8 mouse cellular contexts compared by ENCODE assay signal in genomic region chr17:47593854-47594182, GRCm38 (mm10). TPM values are rescaled to one million over a fixed set of nuclear protein-coding genes. Genes with fewer than 3 reads are reported as not detected.
A peak's percentile ranks its signal among the peaks of the same experiment; 100 is the strongest.
DNase-seq lines count a peak whose midpoint lies in the region; ATAC-seq and TF ChIP-seq lines count a peak whose summit lies in the region.

No protein-coding gene starts in this region.

- no peak for TF ChIP-seq CTCF in spleen, adult 2 months (IDR thresholded peaks at IDR 0.05; ENCODE audit: extremely low read depth, insufficient read depth, insufficient read length, insufficient replicate concordance)

- peak overlapping the region; percentile 93 for H3K4me2 ChIP-seq in forebrain, embryonic 12.5 days
- peak overlapping the region; percentile 89 for H3K4me2 ChIP-seq in limb, embryonic 13.5 days (replicated peaks)
- peak overlapping the region; percentile 74 for H3K4me2 ChIP-seq in stomach, embryonic 14.5 days (replicated peaks; ENCODE audit: low read depth, low read length)

- TF ChIP-seq POLR2A in spleen, adult 2 months (IDR thresholded peaks at IDR 0.05; ENCODE audit: low read depth, low read length): no peak

- peak overlapping the region; percentile 84 for H3K9ac ChIP-seq in forebrain, embryonic 12.5 days
- H3K9ac ChIP-seq in limb, embryonic 13.5 days: peak overlapping the region; percentile 96
- peak overlapping the region; percentile 98 for H3K9ac ChIP-seq in stomach, embryonic 14.5 days (replicated peaks; ENCODE audit: low read depth, low read length)

- under 1% methylated on average over 13 of the region's 13 CpGs for WGBS in spleen, adult 2 months
- 0% methylated on average over 13 of the region's 13 CpGs for WGBS in forebrain, embryonic 12.5 days
- under 1% methylated on average over 13 of the region's 13 CpGs for WGBS in limb, embryonic 13.5 days
- WGBS in stomach, embryonic 14.5 days: under 1% methylated on average over 13 of the region's 13 CpGs

- H3K27ac ChIP-seq in spleen, adult 2 months (ENCODE audit: insufficient read depth, low read length): peak overlapping the region; percentile 81
- peak overlapping the region; percentile 96 for H3K27ac ChIP-seq in forebrain, embryonic 12.5 days
- H3K27ac ChIP-seq in limb, embryonic 13.5 days: peak overlapping the region; percentile 99
- H3K27ac ChIP-seq in stomach, embryonic 14.5 days (ENCODE audit: low read length): peak overlapping the region; percentile 99

- H3K27me3 ChIP-seq in spleen, adult 2 months (ENCODE audit: control insufficient read depth, insufficient read depth, low read length): no peaks in the 10 kb centered on the region
- H3K27me3 ChIP-seq in forebrain, embryonic 12.5 days: no peaks in the 10 kb centered on the region
- no peaks in the 10 kb centered on the region for H3K27me3 ChIP-seq in limb, embryonic 13.5 days
- no peaks in the 10 kb centered on the region for H3K27me3 ChIP-seq in stomach, embryonic 14.5 days (ENCODE audit: control insufficient read depth, insufficient read depth, low read length)

- peak; percentile 5; the same call in 1 of the 2 replicates for ATAC-seq in forebrain, embryonic 12.5 days (ENCODE audit: low FRiP score)
- ATAC-seq in limb, embryonic 13.5 days (ENCODE audit: low FRiP score, low read depth): no peak
- ATAC-seq in stomach, embryonic 14.5 days (ENCODE audit: insufficient number of reproducible peaks, insufficient read depth, low FRiP score, low read depth): no peak

- H3K36me3 ChIP-seq in spleen, adult 2 months (ENCODE audit: control insufficient read depth, insufficient read depth, low read length): peaks cover 10% of the 10 kb centered on the region
- peaks cover 8% of the 10 kb centered on the region for H3K36me3 ChIP-seq in forebrain, embryonic 12.5 days (replicated peaks)
- peaks cover 25% of the 10 kb centered on the region for H3K36me3 ChIP-seq in limb, embryonic 13.5 days
- H3K36me3 ChIP-seq in stomach, embryonic 14.5 days (ENCODE audit: control insufficient read depth, insufficient read depth, low read length): peaks cover 16% of the 10 kb centered on the region

- peak overlapping the region; percentile 85 for H3K4me3 ChIP-seq in spleen, adult 2 months (ENCODE audit: extremely low read depth, insufficient read depth, insufficient read length)
- peak overlapping the region; percentile 77 for H3K4me3 ChIP-seq in forebrain, embryonic 12.5 days (replicated peaks)
- H3K4me3 ChIP-seq in limb, embryonic 13.5 days: peak overlapping the region; percentile 96
- H3K4me3 ChIP-seq in stomach, embryonic 14.5 days (ENCODE audit: low read depth, low read length): peak overlapping the region; percentile 81

- H3K9me3 ChIP-seq in forebrain, embryonic 12.5 days: no peaks in the 10 kb centered on the region
- H3K9me3 ChIP-seq in limb, embryonic 13.5 days: no peaks in the 10 kb centered on the region
- H3K9me3 ChIP-seq in stomach, embryonic 14.5 days (ENCODE audit: control insufficient read depth, low read depth, low read length): no peaks in the 10 kb centered on the region

- no peak for DNase-seq in spleen, adult 2 months (ENCODE audit: low read depth in 1 of 2, low spot score in 2 of 2)
- DNase-seq in spleen, adult 12 weeks (ENCODE audit: low spot score): no peak
- DNase-seq in cerebellum, adult 8-10 months: no peak
- no peak for DNase-seq in adrenal gland, adult 18-20 months (ENCODE audit: low spot score in 2 of 2)
- DNase-seq in kidney, adult 18-20 months: no peak

- peaks cover 19% of the 10 kb centered on the region; the same call in 1 of the 2 replicates for H3K4me1 ChIP-seq in spleen, adult 2 months (ENCODE audit: control insufficient read depth, insufficient read depth, insufficient read length)
- H3K4me1 ChIP-seq in forebrain, embryonic 12.5 days: peaks cover 49% of the 10 kb centered on the region
- H3K4me1 ChIP-seq in limb, embryonic 13.5 days: peaks cover 37% of the 10 kb centered on the region
- peaks cover 20% of the 10 kb centered on the region for H3K4me1 ChIP-seq in stomach, embryonic 14.5 days (ENCODE audit: control insufficient read depth, insufficient read depth, low read length)

RNA-seq across cellular contexts. Expression of gene Bysl, which starts 17.5 kb away (rescaled TPM):
- polyA plus RNA-seq in spleen, adult 2 months (2012; rRNA removed): 5.8 and 7.5 TPM in 2 replicates
- polyA plus RNA-seq in forebrain, embryonic 12.5 days (2016; fragmentation: Nextera tagmentation; extraction: Ambion mirVana): 32.7 and 33.7 TPM in 2 replicates
- polyA plus RNA-seq in limb, embryonic 13.5 days (2015; fragmentation: Nextera tagmentation; extraction: Ambion mirVana): 26.6 and 28.6 TPM in 2 replicates
- 22.1 and 22.3 TPM in 2 replicates for polyA plus RNA-seq in stomach, embryonic 14.5 days (2014; fragmentation: Nextera tagmentation; extraction: Ambion mirVana)
- total RNA-seq in adrenal gland, adult 18-20 months (2021): 10 to 100 TPM; 23.0 to 24.2 TPM

RNA-seq across cellular contexts. Expression of gene Med20, which starts 17.6 kb away (rescaled TPM):
- polyA plus RNA-seq in spleen, adult 2 months (2012; rRNA removed): 18.8 and 20.6 TPM in 2 replicates
- polyA plus RNA-seq in forebrain, embryonic 12.5 days (2016; fragmentation: Nextera tagmentation; extraction: Ambion mirVana): 38.5 and 41.5 TPM in 2 replicates
- 50.6 and 52.2 TPM in 2 replicates for polyA plus RNA-seq in limb, embryonic 13.5 days (2015; fragmentation: Nextera tagmentation; extraction: Ambion mirVana)
- 47.1 and 49.4 TPM in 2 replicates for polyA plus RNA-seq in stomach, embryonic 14.5 days (2014; fragmentation: Nextera tagmentation; extraction: Ambion mirVana)
- 10 to 100 TPM; 50.1 to 50.3 TPM for total RNA-seq in adrenal gland, adult 18-20 months (2021)

RNA-seq across cellular contexts. Expression of gene Gm20517, which starts 17.6 kb away (rescaled TPM):
- polyA plus RNA-seq in spleen, adult 2 months (2012; rRNA removed): 0.39 and 1.2 TPM in 2 replicates
- polyA plus RNA-seq in forebrain, embryonic 12.5 days (2016; fragmentation: Nextera tagmentation; extraction: Ambion mirVana): 1.6 and 2.7 TPM in 2 replicates
- polyA plus RNA-seq in limb, embryonic 13.5 days (2015; fragmentation: Nextera tagmentation; extraction: Ambion mirVana): 1.8 and 2.2 TPM in 2 replicates
- 1.5 and 2.8 TPM in 2 replicates for polyA plus RNA-seq in stomach, embryonic 14.5 days (2014; fragmentation: Nextera tagmentation; extraction: Ambion mirVana)
- total RNA-seq in adrenal gland, adult 18-20 months (2021): 1 to 10 TPM; 1.6 to 3.4 TPM

RNA-seq across cellular contexts. Expression of gene Usp49, which starts 36.7 kb away (rescaled TPM):
- 4.5 and 4.6 TPM in 2 replicates for polyA plus RNA-seq in spleen, adult 2 months (2012; rRNA removed)
- 11.1 and 12.2 TPM in 2 replicates for polyA plus RNA-seq in forebrain, embryonic 12.5 days (2016; fragmentation: Nextera tagmentation; extraction: Ambion mirVana)
- 5.6 and 7.4 TPM in 2 replicates for polyA plus RNA-seq in limb, embryonic 13.5 days (2015; fragmentation: Nextera tagmentation; extraction: Ambion mirVana)
- polyA plus RNA-seq in stomach, embryonic 14.5 days (2014; fragmentation: Nextera tagmentation; extraction: Ambion mirVana): 4.9 and 6.3 TPM in 2 replicates
- total RNA-seq in adrenal gland, adult 18-20 months (2021): 1 to 10 TPM; 3.0 to 4.1 TPM
